Mouse (Mus musculus): Measurements from ENCODE around the gene Vasp.

Gene Vasp

GRCm38 (mm10) chr7:19270509-19271237 lies 944 bp downstream of the Vasp start:
- peak; percentile 63 for DNase-seq (ENCODE audit: low spot score)

GRCm38 (mm10) chr7:19269721-19270441 lies 1.7 kb downstream of the Vasp start:
- DNase-seq (ENCODE audit: low spot score): peak; percentile 70

GRCm38 (mm10) chr7:19268993-19269681 lies 2.5 kb downstream of the Vasp start:
- DNase-seq (ENCODE audit: low spot score): no peak

GRCm38 (mm10) chr7:19267051-19267450 lies 4.6 kb downstream of the Vasp start:
- DNase-seq (ENCODE audit: low spot score): no peak

DNA sequence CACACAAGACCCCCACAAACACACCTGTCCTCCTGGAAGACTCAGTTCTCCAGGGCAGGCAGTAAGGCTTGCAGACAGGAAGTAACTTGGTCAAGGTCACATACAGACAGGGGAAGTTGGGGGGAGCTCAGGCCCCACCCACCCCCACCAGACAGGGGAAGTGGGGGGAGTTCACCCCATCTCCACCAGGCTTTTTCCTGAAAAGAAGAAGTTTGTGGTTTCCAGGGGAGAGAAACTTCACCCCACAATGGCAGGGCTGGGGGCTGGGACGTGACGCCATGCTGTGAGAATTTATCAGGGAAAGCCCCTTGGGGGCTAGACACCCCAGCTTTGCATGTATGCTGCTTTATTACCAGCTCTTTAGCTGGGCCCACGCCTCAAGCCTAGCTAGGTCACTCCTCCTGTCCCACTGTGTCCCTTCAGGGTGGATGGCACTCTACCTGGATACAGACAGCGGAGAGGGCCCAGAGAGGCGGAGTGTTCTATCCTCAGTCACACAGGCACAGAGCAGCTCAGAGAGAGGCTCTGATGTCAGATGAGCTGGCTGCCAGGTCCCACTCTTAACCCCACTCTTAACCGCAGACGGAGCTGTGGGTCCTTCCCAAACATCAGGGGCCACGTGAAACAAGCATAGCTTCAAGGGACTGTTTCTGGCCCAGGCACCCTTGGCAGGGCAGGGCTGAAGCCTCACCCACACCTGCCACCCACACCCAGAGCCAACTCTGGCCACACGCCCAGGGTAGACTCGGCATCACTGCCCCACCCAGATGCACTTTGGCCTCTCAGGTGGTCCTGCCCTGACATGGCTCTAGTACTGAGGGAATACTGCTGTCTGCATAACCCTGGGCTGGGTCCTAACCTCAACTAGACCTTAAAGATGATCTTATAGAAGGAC lies 5.4 kb downstream of the Vasp start:
- no peak for DNase-seq (ENCODE audit: low spot score)

DNA sequence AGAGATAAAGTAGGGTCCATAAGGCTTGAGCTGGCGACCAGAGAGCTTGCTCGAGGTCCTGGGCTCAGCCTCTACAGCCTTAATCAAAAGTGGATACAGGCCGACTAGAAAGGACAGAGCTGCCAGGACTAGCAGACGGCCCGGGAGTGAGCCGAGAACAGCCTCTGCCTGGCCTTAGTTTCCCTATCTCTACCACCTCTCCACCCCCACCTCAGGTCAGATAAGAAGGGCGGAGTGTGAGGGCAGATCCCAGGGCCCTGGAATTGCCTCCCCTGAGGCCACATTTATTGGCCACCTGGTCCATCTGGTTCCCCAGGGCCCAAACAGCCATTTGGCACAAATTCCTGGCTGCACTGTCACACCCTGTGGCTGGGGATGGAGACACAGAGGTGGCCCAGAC lies 6.5 kb downstream of the Vasp start:
- no peak for DNase-seq (ENCODE audit: low spot score)

GRCm38 (mm10) chr7:19258336-19258735 lies 13.3 kb downstream of the Vasp start:
- no peak for DNase-seq (ENCODE audit: low spot score)

DNA sequence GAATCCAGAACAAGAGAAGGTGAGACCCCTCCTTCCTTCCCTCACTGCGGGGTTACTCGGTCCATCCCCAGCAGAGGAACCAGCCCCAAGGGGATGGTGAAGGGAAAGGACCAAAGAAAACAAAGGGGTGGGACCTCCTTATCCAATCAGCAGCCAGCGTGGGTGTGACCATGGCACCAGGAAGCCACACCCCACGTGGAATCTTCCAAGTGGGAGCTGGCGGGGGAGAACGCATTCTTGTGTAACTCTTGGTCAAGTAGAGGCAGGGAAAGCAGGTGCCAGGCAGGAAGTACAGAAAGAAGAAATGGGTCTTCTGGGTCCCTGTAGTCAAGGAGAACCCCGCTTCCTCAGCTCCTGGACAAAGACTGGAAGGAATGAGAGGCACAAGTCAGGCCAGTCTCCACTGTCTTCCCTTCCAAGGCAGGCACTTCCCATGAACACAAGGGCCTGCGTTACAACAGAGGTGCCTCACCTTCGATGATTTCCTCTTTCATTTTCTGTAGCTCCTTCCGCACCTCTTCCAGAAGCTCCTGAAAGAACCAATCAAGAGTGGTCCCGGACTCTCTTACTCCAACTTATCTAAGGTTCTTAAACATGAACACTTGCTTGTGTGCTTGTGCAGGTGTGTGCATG lies 14.1 kb downstream of the Vasp start:
- peak; percentile 75 for DNase-seq (ENCODE audit: low spot score)

DNA sequence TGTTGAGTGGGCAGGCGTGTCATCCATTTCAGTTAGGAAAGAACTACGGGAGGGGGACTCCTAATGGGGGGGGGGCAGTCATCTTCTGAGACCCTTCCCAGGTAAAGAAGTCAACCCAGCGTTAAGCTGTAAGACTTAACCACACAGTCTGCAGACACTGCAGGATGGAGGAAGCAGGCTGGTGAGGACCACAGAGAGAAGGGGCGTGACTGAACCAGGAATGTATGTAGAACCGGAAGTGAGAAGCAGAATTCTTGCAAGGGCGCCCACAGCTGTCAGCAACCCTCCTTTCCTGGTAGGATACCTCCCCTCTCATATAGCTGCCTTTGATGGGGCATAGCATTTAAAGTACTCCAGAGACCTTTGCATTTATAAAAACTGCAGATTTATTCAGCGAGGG lies 15.1 kb downstream of the Vasp start:
- DNase-seq (ENCODE audit: low spot score): no peak

- DNase-seq (ENCODE audit: low spot score): no peak
Observed at GRCm38 (mm10) chr7:19255395-19255794, 16.2 kb downstream of the Vasp start.

GRCm38 (mm10) chr7:19253437-19253836 lies 18.2 kb downstream of the Vasp start:
- DNase-seq (ENCODE audit: low spot score): no peak

- no peak for DNase-seq (ENCODE audit: low spot score)
Observed at GRCm38 (mm10) chr7:19252078-19252477, 19.5 kb downstream of the Vasp start.

DNA sequence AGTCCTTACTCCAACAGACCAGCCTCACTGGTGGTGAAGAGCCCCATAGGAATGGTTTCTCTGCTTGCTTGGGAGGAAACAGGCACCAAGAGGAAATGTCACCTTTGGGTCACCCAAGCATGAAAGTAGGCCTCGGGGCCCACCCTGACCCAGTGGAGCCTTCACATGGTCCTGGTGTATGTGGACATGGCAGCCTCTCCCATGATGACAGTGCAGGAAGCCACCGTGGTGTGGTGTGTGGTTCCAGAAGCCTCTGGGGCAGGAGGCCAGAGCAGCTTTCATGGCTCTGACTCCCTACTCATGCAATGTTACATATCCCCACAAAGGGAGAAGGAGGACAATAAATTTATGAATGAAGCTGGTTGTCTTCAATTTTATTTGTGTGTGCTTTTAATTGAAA lies 24.1 kb downstream of the Vasp start:
- no peak for DNase-seq (ENCODE audit: low spot score)

DNA sequence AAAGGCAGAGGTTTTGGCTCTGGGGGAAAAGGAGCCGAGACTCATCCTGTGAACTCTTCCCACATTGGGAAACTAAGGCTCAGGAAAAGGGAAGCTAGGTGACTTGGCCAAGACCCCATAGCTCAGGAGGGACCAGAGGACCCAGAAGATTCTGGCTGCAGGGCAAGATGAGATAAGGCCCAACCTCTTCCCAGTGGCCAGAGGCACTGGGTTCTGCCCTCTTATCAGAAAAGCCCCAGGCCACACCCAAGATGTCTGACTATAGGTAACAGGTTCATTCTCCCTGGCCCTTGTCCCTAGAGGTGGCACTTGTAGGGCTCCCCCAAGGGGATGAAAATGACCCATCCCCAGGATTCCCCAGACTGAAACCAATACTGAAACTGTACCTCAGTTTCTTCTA lies 24.8 kb downstream of the Vasp start:
- DNase-seq (ENCODE audit: low spot score): no peak

DNA sequence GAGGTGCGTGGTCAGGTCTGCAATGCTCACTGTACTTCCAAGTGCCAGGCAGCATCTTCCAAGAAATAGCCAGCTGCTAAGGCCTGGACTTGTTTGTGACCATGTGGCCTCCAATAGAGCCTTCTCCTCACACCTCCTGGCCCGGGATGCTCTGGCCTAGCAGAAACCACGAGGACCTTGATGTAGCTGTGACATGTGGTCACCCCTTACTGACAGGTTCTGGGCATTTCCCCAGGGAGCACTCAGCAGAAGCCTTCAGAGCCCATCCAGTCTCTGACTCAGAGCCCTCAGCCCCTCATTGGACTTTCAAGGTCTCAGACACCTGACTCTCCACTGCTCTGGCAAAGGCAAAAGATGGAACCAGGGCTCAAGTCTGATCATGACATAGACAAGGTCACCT lies 26.5 kb downstream of the Vasp start:
- no peak for DNase-seq (ENCODE audit: low spot score)

DNA sequence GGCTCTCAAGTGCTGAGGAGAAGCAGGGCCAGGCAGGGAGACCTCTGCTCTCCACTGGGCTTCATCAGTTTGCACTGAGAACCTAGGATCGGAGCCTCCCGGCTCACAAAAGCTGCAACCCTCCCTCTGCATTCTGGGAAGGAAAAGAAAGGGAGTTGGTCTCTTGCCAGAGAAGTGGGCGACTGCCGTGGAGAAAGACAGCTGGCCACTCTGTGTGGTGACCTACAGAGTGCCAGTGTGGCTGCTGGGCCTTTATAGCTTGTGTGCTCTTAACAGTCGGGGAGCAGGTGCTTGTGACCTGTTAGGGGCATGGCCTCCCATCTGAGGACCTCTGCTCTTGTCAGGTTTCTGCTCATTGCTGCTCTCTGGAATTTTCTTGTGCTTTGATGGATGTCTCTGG lies 27.8 kb downstream of the Vasp start:
- DNase-seq (ENCODE audit: low spot score): no peak

- DNase-seq (ENCODE audit: low spot score): no peak
Observed at GRCm38 (mm10) chr7:19242005-19242404, 29.6 kb downstream of the Vasp start.

- no peak for DNase-seq (ENCODE audit: low spot score)
Observed at GRCm38 (mm10) chr7:19240905-19241463, 30.6 kb downstream of the Vasp start.

DNA sequence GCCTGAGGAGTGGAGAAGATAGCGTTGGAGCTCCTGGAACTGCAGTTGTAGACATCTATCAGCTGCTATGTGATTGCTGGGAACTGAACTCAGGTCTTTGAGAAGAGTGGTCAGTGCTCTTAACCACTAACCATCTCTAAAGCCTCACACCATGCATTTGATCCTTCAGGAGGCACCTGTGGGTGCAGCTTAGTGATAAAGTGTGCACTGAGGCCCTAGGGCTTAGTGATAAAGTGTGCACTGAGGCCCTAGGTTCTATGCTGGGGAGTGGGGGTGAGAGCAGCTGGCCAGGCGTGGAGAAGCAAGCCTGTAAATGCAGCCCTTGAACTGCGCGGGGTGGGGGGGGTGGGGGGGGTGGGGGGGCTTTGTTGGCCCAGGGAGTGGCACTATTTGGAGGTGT lies 31.6 kb downstream of the Vasp start:
- no peak for DNase-seq (ENCODE audit: low spot score)

GRCm38 (mm10) chr7:19239423-19239822 lies 32.2 kb downstream of the Vasp start:
- DNase-seq (ENCODE audit: low spot score): peak; percentile 94

DNA sequence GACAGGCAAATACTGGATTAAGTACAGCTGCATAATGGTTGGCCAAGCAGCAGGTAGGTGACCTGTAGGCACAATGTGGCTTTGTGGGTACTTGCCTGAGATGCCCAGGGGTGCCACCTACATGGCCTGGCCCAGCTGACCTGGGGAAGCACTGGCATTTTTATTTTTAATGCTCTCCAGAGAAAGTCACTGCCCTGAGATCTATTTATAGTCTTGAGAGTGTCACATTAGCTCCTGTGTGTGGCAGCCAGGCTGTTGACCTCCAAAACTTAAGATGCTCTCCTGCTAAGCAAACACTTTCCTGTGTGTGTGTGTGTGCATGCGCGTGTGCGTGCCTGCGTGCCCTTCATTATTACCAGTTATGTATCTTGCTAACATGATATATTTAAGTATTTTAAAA lies 33.3 kb downstream of the Vasp start:
- no peak for DNase-seq (ENCODE audit: low spot score)

All from testis, postnatal 10 days (tissue).